Mouse (Mus musculus): ENCODE measurements around the gene Gaa.
"Not testable (repeated sequence)": the region's sequence is repeated elsewhere in the genome, so short reads cannot be mapped to it uniquely, and the experiment has no call there.

Gene Gaa

GRCm38 (mm10) chr11:119252854-119253541 lies 14.7 kb upstream of the Gaa start:
- peak in 1 of 2 experiments; percentile 41 for DNase-seq (ENCODE audit: low spot score in 2 of 2)

GRCm38 (mm10) chr11:119256557-119256956 lies 11.1 kb upstream of the Gaa start:
- DNase-seq (ENCODE audit: low spot score in 2 of 2) = not testable (repeated sequence)

- no peak for DNase-seq (ENCODE audit: low spot score in 2 of 2)
Measured at GRCm38 (mm10) chr11:119258216-119258571, 9.5 kb upstream of the Gaa start.

GRCm38 (mm10) chr11:119258572-119259322 lies 8.9 kb upstream of the Gaa start:
- peak in 1 of 2 experiments; percentile 56 for DNase-seq (ENCODE audit: low spot score in 2 of 2)

- no peak for DNase-seq (ENCODE audit: low spot score in 2 of 2)
Measured at GRCm38 (mm10) chr11:119259977-119260376, 7.7 kb upstream of the Gaa start.

GRCm38 (mm10) chr11:119264413-119264812 lies 3.3 kb upstream of the Gaa start:
- DNase-seq (ENCODE audit: low spot score in 2 of 2) = no peak

- DNase-seq (ENCODE audit: low spot score in 2 of 2) = no peak
Measured at GRCm38 (mm10) chr11:119265811-119266210, 1.9 kb upstream of the Gaa start.

GRCm38 (mm10) chr11:119267241-119267674 lies 429 bp upstream of the Gaa start:
- peak; percentile 36 to 66 for DNase-seq (ENCODE audit: low spot score in 2 of 2)

GRCm38 (mm10) chr11:119268557-119269195 lies 989 bp downstream of the Gaa start:
- peak; percentile 45 to 63 for DNase-seq (ENCODE audit: low spot score in 2 of 2)

GRCm38 (mm10) chr11:119272492-119272891 lies 4.8 kb downstream of the Gaa start:
- not testable (repeated sequence) for DNase-seq (ENCODE audit: low spot score in 2 of 2)

- DNase-seq (ENCODE audit: low spot score in 2 of 2) = no peak
Measured at GRCm38 (mm10) chr11:119273186-119273930, 5.7 kb downstream of the Gaa start.

- DNase-seq (ENCODE audit: low spot score in 2 of 2) = no peak
Measured at GRCm38 (mm10) chr11:119281030-119281429, 13.3 kb downstream of the Gaa start.

- DNase-seq (ENCODE audit: low spot score in 2 of 2) = no peak
Measured at GRCm38 (mm10) chr11:119285791-119286527, 18.3 kb downstream of the Gaa start.

- DNase-seq (ENCODE audit: low spot score in 2 of 2) = no peak
Measured at GRCm38 (mm10) chr11:119287207-119287992, 19.7 kb downstream of the Gaa start.

- DNase-seq (ENCODE audit: low spot score in 2 of 2) = not testable (repeated sequence)
Measured at GRCm38 (mm10) chr11:119292861-119293260, 25.2 kb downstream of the Gaa start.

GRCm38 (mm10) chr11:119297996-119298395 lies 30.3 kb downstream of the Gaa start:
- DNase-seq (ENCODE audit: low spot score in 2 of 2) = no peak

- no peak for DNase-seq (ENCODE audit: low spot score in 2 of 2)
Measured at GRCm38 (mm10) chr11:119298917-119299316, 31.2 kb downstream of the Gaa start.

GRCm38 (mm10) chr11:119299391-119300245 lies 31.9 kb downstream of the Gaa start, which contains the start of gene Eif4a3:
Gene Eif4a3 (minus strand): TSS chr11:119300089.
- DNase-seq (ENCODE audit: low spot score in 2 of 2) = peak; percentile 86 to 95

- no peak for DNase-seq (ENCODE audit: low spot score in 2 of 2)
Measured at GRCm38 (mm10) chr11:119300246-119300935, 32.7 kb downstream of the Gaa start.
